Mouse (Mus musculus): ENCODE measurements around the gene Nosip.
"Not testable (repeated sequence)": the region's sequence is repeated elsewhere in the genome, so short reads cannot be mapped to it uniquely, and the experiment has no call there.

Nosip gene

GRCm38 (mm10) chr7:45112529-45112928, 50.3 kb downstream of the Nosip start:
- no peak for DNase-seq (ENCODE audit: low read depth, low spot score)

DNA sequence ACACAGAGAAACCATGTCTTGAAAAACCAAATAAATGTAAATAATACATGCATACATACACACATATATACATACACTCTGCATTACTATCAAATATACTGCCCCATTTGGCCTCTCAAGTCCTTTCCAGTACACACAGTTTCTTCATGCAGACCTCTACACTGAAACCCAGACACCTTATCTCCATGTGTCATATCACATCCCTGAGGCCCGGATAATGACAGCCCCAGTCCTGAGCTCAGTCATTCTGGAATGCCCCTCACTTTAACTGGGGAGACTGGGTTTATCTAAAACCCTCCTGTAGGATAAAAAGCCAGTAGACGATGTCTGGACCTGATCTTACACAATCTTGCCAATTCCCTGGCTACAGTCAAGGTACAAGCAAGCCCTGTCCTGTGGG, 51.2 kb downstream of the Nosip start:
- DNase-seq (ENCODE audit: low read depth, low spot score): no peak

- no peak for DNase-seq (ENCODE audit: low read depth, low spot score)
These were observed 55.3 kb downstream of the Nosip start for GRCm38 (mm10) chr7:45117566-45117965.

DNA sequence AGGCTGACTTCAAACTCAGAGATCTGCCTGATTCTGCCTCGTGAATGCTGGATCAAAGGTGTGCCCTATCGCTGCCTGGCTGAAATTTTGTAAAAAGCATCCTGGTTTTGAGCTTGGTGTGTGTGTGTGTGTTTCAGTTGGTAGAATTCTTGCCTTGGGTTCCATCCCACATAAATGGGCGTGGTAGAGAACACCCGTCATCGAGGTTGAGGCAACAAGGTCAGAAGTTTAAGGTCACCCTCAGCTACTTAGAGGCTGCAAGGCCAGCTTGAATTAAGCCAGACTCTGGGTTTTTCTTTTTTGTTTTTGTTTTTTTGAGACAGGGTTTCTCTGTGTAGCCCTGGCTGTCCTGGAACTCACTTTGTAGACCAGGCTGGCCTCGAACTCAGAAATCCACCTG, 56.1 kb downstream of the Nosip start:
- no peak for DNase-seq (ENCODE audit: low read depth, low spot score)

DNA sequence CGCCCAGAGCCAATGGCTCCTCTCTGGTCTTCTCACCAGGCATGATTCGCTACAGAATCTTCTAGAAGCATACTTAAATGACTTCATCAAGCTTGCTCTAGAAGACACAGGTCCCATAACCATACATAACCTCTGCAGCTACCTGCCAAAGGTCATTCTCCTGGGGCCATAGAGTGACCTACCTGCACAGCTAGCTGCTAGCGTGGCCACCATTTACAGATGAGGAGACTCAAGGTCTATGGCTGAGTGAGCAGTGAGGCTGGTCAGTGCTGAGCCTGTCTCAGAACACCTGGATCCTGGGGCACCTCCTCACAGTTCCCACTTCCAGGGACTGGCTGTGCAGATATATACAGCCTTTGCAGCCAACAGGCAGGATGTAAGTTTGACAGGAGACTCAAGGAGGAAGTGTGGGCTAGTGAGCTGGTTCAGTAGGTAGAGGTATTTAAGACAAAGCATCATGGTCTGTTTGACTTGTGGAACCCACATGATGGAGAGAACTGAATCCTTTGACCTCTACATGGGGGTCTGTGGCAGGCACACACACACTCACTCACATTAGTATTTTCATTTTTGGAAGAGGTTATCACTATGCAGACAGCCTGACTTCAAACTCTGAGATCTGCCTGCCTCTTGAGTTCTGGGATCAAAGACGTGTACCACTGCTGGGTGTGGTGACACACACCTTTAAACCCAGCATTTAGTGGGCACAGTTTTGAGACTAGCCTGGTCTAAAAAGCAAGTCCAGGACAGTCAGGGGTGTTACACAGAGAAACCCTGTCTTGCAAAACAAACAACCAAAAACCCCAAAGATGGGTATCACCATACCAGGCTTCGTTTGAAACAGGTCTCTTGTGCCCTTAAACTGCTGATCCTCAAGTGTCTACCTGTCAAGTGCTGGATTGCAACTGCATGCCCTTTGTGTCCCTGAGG, 57.8 kb downstream of the Nosip start:
- no peak for DNase-seq (ENCODE audit: low read depth, low spot score)

- no peak for DNase-seq (ENCODE audit: low read depth, low spot score)
These were observed 59.2 kb downstream of the Nosip start for GRCm38 (mm10) chr7:45121404-45121803.

DNA sequence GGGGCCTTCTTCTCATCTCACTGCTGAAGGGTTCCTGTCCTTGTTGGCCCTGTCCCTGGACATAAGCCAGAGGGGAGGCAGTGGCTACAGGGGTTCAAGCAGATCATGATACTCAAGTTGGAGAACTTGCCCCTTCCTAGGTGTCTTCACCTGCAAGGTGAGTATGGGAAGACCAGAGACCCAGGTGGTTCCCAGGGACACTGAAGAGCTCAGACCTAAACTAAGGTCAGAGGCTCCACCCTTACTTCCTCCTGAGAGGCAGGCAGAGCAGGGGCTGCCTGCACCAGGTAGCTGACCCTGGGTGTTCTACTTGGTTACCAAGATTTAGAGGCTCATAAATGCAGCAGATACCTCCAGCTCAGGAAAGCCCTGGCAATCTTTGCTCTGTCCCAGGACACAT, 59.7 kb downstream of the Nosip start:
- no peak for DNase-seq (ENCODE audit: low read depth, low spot score)

DNA sequence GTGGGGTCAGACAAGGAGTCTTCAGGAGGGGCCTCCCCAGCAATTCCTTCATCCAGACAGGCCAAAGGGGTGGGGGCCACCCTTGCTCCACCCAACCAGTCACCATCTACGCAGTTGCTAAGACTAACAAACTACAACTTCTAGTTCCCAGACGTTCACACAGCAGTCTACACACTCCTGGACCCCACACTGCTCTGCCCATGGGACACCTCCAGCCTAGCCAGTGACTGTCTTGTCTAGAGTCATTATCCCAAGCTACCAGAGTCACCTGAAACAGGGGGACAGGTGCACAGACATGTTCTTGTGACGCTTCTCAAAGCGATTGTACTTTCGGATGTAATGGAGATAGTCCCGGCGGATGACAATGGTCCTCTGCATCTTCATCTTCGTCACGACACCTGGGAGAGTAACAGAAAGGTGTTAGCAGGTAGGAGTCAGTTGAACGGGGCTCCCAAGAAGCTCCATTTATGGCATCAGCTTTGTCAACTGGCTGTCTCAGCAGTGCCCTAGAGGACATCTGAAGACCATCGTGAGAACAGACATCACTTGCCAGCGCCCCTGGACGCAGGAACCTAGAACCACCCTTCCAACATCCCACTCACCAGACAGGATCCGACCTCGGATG, 60.4 kb downstream of the Nosip start:
- no peak for DNase-seq (ENCODE audit: low read depth, low spot score)

- DNase-seq (ENCODE audit: low read depth, low spot score): no peak
These were observed 60.9 kb downstream of the Nosip start for GRCm38 (mm10) chr7:45123186-45123570.

GRCm38 (mm10) chr7:45124224-45125143, 62.3 kb downstream of the Nosip start, which contains the start of gene Rps11:
Gene Rps11, minus strand, starts transcription at chr7:45124439.
- peak; percentile 100 for DNase-seq (ENCODE audit: low read depth, low spot score)

- DNase-seq (ENCODE audit: low read depth, low spot score): no peak
These were observed 62.9 kb downstream of the Nosip start for GRCm38 (mm10) chr7:45125144-45125600.

DNA sequence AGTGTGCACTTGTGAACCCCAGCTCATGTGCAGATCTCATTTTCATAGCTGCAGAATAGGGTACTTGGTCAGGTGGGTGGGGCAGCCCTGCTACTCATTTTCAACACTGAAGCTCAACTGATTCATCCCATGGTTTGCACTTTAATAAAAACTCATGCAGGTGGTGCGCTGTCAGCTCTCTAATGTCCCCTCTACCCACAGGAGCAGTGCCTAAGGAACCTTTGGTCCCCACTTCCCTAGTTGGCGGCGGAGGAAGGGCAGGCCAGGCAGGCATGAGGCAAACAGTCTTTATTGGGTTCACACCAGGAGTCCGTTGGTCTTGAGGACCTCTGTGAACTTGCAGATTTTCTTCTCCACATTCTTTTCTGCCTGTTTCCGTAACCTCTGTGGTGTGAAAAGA, 63.4 kb downstream of the Nosip start:
- not testable (repeated sequence) for DNase-seq (ENCODE audit: low read depth, low spot score)

- DNase-seq (ENCODE audit: low read depth, low spot score): no peak
These were observed 64.1 kb downstream of the Nosip start for GRCm38 (mm10) chr7:45126147-45126843.

GRCm38 (mm10) chr7:45126844-45127699, 64.8 kb downstream of the Nosip start:
- DNase-seq (ENCODE audit: low read depth, low spot score): no peak

Measured in embryo, embryonic 11.5 days (tissue).